Mouse (Mus musculus) macrophage (primary cell): ENCODE results near the gene Dlx4. TPM values are rescaled to one million over a fixed set of nuclear protein-coding genes. Genes with fewer than 3 reads are reported as not detected.

Source experiments
- H3K27ac ChIP-seq: fragments of 350-480 bp; formaldehyde crosslinking; 2 replicates; pipeline ENCODE4 v1.9.0; 2021
- H3K36me3 ChIP-seq: fragments of 350-480 bp; formaldehyde crosslinking; 2 replicates; pipeline ENCODE4 v1.9.0; 2021; ENCODE audit errors: inconsistent target
- H3K4me3 ChIP-seq: fragments of 350-480 bp; formaldehyde crosslinking; 2 replicates; pipeline ENCODE4 v1.9.0; 2021; ENCODE audit errors: inconsistent target
- H3K79me2 ChIP-seq: fragments of 350-480 bp; formaldehyde crosslinking; 2 replicates; pipeline ENCODE4 v1.9.0; 2021; ENCODE audit errors: inconsistent target
- WGBS: methylation state at CpG from one replicate; pipeline ENCODE4 v1.1.7; 2026; ENCODE audit warnings: inconsistent platforms; ENCODE audit not compliant: missing documents; 5-methylcytosine and 5-hydroxymethylcytosine counted together
- polyA plus RNA-seq: library from polyadenylated mRNA; stranded (reverse); fragments of 250-400 nt; gene quantifications from 3 replicates; pipeline ENCODE4 v1.2.4, GENCODE M21; 2018; ENCODE audit warnings: inconsistent platforms

The Dlx4 gene
- polyA plus RNA-seq, 1 experiment from 2014 or later, result not detected

DNA sequence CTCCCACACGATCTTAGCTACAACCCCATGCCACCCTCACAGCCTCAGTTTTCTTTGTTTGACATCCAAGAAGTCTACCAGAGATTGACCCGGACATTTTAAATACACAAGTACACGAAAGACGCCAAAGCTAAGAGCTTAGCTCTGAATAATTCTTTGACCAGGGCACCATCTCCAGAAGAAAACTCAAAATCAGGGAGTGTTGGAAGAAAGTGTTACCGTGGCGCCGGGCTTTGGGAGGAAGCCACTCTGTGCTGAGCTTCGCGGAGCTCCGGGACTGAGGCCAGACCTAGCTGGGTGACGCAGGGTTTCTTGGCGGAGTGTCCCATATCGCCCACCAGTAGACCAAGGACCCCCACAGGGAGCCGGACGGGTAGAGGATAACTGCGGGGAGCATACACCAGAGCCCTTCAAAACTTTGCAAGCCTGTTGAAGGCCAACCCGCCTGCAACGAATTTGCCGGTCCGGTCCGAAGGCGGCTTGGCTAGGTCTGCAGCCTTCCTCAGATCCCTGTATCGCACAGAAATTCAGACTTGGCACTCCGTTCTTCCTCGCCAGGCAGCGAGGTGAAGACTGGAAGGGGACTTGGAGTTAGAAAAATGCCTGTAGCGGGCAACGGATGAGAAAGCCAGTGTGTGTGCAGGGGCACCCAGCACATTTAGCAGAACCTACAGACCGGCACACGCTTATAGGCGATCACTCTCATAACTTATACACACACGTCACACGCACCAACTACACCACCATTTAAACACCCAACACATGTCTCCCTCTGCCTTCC is 4.4 kb upstream of the Dlx4 start:
- H3K36me3 ChIP-seq, result no peaks in the 10 kb centered on the region
- H3K79me2 ChIP-seq, result no peaks in the 10 kb centered on the region
- 9% methylated on average over 33 of the region's 33 CpGs for WGBS
- H3K4me3 ChIP-seq, result no peak overlapping the region
- H3K27ac ChIP-seq, result no peak overlapping the region

DNA sequence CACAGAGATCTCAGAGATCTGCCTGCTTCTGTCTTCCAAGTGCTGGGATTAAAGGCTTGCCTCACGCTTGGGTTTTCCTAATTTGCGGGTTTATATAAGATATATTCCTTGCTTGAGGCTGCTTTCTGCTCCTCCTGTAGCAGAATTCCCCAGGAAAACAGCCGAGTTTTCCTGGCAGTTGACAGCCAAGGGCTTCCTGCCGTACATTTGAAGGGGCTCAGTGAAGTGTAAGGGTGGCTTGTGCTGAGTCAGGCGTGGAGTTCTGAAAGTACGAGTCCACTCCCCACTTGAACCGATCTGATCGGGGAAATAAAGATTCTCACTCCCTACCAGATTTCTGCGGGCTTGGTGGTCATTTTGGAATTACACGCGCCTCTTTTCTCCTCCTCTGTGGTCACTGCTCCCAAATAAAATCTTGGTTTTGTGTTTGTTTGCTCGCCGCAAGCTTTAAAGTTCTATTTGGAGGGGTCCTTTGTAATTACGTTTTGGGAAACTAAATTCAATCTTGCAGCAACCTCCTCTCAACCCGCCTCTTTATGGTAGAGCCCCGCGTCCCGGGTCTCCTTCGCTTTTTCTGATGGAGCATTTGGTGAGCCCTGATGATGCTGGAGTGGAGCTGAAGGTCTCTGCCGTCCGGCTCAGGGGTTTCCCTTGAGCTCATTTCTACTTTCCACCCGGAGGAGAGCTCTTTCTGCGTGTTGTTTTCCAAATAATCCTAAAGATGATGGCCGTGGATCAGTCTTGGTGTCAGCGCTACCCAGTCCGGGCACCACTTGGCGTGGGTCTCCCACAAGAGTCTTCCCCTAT is 3.6 kb upstream of the Dlx4 start:
- no peaks in the 10 kb centered on the region for H3K36me3 ChIP-seq
- H3K27ac ChIP-seq, result no peak overlapping the region
- H3K79me2 ChIP-seq, result no peaks in the 10 kb centered on the region
- 11% methylated on average over 27 of the region's 27 CpGs for WGBS
- no peak overlapping the region for H3K4me3 ChIP-seq

DNA sequence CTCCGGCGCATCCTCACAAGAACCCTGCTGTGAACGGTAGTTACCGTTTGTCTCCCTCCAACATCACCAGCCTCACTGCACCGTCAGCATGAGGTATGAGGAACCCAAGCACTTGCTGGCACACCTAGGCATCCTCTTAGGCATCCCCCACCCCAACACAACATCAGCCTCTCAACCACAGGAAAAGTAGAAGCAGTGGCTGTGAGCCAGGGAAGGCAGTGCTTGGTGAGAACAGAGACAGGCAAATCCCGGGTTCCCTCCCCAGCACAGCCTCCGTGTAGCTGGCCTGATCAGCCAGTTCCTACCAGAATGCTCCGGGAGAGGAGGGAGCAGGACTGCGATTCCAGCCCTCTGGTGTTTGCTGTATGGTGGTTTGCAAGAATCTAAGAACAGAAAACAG is 2.7 kb upstream of the Dlx4 start:
- Histone ChIP-seq H3K27ac (no peak overlapping the region), H3K79me2 (no peaks in the 10 kb centered on the region), H3K4me3 (no peak overlapping the region), H3K36me3 (no peaks in the 10 kb centered on the region)
- 14% methylated on average over 9 of the region's 9 CpGs for WGBS

DNA sequence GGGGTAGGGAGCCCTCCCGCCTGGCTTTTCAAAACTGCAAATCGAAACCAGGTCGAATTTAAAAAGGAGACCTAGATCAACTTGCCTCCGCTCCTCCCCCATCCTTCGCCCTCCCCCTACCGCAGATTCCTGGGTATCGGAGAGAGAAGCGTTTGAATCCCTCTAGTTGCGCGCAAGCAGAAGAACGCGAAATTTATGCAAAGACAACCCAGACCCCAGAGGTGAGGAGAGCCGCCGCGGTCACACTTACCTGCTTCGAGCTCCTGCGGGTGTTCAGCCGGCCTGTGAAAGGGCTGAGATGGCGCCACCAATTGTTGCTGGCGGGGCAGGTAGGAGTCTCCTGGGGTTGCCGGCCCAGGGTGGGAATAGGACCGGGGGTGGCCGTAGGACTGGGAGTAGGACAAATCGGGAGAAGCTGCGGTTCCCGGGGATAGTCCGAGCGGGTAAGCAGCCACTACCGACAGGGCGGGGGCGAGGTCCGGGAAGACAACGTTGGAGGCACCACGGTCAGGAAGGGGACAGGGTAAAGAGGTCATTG is 1.0 kb downstream of the Dlx4 start:
- no peak overlapping the region for H3K4me3 ChIP-seq
- 1% methylated on average over 34 of the region's 34 CpGs for WGBS
- H3K79me2 ChIP-seq, result no peaks in the 10 kb centered on the region
- no peak overlapping the region for H3K27ac ChIP-seq
- H3K36me3 ChIP-seq, result no peaks in the 10 kb centered on the region

DNA sequence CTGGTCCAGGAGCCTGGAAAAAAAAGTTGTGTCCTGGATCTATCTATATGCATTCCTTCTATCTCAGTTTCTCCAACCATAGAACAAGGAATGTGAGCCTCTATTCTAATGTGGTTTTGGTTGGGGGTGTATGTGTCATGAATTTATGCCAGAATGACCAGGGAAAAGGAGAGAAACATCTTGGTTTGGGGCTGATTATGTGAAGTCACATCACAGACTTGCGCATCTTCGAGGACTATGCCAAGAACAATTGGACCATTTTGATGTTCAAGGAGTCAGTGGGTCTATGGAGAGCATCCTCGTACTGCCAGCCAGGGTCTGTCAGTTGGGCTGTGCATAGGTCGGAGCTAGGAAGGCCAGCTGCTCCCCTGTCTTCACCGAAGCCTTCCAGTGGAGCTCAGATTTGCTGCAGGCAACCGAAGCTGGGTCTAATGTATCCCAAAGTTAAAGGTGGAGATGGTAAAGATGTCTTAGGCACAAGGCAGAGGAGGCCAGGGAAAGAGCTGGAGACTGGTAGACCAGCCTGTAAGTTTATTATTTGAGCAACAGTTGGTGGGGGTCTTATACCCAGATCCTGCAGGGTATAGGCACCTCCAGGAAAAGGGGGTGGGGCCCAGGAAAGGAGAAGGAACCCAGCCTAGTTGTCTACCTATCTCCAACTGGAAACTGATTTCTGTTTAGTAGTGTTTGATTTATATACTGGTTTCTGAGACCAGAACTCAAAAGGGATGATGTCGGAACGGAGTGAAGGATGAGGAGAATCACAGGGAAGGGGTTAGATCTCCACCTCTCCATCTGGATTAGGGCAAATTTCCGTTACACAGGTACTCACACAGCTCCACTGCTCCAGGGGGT is 1.7 kb downstream of the Dlx4 start:
- no peak overlapping the region for H3K27ac ChIP-seq
- WGBS, result 24% methylated on average over 9 of the region's 9 CpGs
- no peaks in the 10 kb centered on the region for H3K79me2 ChIP-seq
- H3K36me3 ChIP-seq, result no peaks in the 10 kb centered on the region
- H3K4me3 ChIP-seq, result no peak overlapping the region

DNA sequence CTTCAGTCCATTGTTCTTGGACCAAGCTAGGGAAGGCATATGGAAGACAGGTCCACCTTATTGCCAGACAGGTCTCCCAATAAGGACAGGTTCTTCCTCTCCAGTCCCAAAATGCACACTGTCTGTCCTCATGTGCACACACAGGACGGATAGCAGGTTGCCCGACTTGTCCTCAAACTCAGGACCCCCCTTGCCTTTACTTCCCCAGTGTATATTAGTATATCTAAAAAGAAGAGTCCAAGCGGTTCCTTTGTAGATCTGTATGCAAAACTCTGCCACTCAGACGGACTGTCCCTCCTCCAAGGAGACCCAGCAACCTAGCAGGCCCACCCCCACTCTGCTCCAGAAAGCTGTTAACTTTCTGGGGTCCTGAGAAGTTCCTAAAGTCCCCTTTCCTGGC is 2.4 kb downstream of the Dlx4 start:
- Histone ChIP-seq H3K79me2 (no peaks in the 10 kb centered on the region), H3K36me3 (no peaks in the 10 kb centered on the region), H3K4me3 (no peak overlapping the region), H3K27ac (no peak overlapping the region)
- WGBS, result 23% methylated on average over 4 of the region's 4 CpGs

DNA sequence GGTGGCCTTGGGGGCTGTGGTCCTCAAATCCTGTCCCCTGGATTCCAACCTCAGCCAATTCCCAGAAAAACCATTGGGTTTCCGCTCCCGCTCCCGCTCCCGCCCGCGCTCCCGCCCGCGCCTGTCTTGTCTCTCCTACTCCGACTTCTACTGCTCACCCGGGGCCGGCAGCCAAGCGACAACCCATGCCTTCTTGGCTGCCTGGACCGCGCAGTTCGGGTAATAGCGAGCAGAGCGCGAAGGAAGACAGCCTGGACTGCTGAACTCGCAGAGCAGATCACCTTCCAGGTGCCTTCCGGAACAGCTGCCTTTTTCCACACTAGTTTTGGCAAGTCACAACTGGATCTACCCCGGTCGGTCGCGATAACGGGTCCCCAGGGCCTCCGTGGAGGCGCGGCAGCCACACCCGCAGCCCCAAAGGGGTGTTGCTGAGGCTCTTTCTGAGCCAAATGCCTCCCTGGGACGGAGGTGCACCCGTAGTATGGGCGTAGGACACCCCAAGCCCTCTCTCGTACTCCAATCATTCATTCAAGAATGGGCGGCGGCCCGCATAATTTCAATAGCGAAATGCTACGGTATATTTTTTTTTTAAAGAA is 3.0 kb downstream of the Dlx4 start:
- Histone ChIP-seq H3K79me2 (no peaks in the 10 kb centered on the region), H3K4me3 (no peak overlapping the region), H3K27ac (no peak overlapping the region), H3K36me3 (no peaks in the 10 kb centered on the region)
- WGBS, result 3% methylated on average over 39 of the region's 39 CpGs

DNA sequence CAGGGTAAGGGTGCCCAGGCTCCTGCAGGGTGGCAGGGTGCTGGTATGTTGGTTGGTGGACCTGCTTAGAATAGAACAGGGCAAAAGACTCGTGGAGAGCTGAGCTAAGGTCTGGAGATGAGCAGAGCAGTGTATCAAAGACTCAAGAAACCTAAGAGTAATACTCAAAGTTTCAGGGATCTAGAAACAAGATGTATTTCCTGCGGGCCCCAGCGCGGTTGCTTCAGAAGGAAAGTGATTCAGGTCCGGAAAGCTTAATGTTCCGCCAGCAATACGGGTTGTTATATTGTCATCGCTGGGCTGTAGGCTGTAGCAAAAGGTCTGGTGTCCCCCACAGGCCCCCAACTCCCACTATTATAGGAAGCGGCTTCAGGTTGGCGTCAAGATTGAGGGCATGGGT is 3.8 kb downstream of the Dlx4 start:
- Histone ChIP-seq H3K4me3 (no peak overlapping the region), H3K79me2 (no peaks in the 10 kb centered on the region), H3K27ac (no peak overlapping the region), H3K36me3 (no peaks in the 10 kb centered on the region)
- WGBS, result 2% methylated on average over 9 of the region's 10 CpGs

DNA sequence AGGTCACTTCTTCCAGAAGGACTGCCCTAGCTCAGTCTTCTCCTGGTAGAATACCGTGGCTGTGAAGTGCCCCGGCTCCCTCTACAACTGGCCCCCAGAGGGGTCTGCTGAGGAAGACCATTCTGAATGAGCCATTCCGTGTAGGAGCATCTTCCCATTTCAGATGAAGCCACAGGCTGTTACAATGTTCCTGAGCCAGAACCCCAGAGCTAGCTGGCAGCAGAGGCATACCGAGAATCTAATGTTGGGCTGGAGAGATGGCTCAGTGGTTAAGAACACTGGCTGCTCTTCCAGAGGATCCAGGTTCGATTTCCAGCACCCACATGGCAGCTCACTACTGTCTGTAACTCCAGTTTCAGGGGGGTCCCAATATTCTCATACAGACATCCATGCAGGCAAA is 6.2 kb downstream of the Dlx4 start:
- Histone ChIP-seq H3K36me3 (no peaks in the 10 kb centered on the region), H3K4me3 (no peak overlapping the region), H3K79me2 (no peaks in the 10 kb centered on the region), H3K27ac (no peak overlapping the region)
- 73% methylated on average over 5 of the region's 5 CpGs for WGBS

DNA sequence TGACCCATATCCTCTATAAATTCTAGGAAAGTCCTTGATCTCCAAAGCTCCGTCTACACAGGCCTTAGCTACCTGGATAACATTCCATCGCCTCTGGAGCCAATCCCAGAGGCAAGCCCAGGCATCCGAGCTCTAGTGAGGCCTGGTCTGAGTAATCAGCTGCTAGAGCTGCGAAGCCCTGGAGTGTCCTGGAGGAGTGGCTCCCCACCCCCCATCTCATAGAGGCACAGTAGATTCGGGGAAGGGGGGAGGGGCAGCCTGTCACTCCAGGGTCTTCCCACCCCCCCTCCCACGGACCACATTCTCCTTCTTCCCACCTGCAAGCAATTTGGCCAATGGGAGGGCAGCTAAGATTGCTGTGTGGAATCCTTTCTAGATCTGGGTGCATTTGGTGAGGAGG is 8.8 kb downstream of the Dlx4 start:
- WGBS, result 79% methylated on average over 6 of the region's 6 CpGs
- Histone ChIP-seq H3K27ac (no peak overlapping the region), H3K79me2 (no peaks in the 10 kb centered on the region), H3K36me3 (no peaks in the 10 kb centered on the region), H3K4me3 (no peak overlapping the region)

DNA sequence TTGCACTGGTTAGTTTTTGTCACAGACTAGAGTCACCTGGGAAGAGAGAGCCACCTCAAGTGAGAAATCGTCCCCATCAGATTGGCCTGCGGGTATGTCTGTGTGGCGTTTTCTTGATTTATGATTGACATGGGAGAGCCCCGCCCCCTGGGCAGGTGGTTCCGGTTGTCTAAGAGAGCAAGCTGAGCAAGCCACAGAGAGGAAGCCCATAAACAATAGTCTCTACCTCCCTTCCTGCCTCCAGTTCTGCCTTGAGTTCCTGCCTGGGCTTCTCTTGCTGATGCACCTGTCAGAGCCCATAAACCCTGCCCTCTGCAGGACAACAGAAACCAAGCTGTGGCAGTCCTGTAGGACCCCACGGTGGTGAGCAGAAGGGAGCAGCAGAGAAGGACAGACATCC is 12.7 kb downstream of the Dlx4 start:
- 1% methylated on average over 6 of the region's 6 CpGs for WGBS
- no peaks in the 10 kb centered on the region for H3K79me2 ChIP-seq
- no peaks in the 10 kb centered on the region for H3K36me3 ChIP-seq
- H3K4me3 ChIP-seq, result no peak overlapping the region
- no peak overlapping the region for H3K27ac ChIP-seq

DNA sequence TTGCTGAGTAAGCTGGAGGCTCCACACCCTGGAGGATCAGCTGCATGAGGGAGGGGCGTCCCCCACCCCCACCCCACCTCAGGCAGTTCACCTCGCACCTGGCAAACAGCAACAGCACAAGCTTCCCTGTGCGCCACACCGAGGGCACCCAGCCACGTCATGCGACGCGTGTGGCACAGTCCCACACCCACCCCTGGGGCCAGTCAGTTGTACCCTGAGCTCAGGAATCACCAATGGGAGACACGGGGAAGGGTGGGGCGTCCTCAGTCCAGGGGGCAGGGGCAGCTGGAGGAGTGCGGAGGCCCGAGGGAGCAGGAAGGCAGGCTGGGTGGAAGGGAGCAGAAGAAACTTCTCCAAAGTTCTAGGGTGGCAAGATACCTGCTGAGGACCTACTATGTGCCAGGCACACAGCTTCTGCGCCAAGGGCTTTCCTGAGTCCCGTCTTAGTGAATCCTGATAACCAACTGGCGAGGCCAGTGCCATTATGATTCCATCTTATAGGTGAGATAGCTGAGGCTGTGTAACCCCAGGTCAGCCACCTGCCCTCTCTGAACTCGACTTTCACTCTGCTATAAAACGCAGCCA is 15.3 kb downstream of the Dlx4 start:
- Histone ChIP-seq H3K36me3 (no peaks in the 10 kb centered on the region), H3K27ac (no peak overlapping the region), H3K79me2 (no peaks in the 10 kb centered on the region), H3K4me3 (no peak overlapping the region)
- WGBS, result 90% methylated on average over 16 of the region's 17 CpGs

DNA sequence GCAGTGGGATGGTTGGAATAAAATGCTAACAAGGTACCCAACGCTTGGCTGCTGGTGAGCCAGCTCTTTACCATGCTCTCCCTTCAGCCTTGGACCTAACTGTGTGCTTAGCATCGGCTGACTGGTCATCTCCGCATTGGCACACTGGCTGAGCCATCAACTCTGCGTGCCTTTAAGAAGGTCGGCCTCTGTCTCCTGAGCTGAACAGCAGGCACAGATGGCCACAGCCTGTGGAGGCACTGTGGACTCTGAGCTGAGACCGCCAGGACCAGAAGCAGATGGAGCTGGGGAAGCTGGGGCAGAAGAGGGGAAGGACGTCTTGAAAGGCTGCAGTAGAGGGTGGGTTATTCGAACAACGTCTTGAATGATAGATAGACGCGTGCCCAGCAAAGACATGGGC is 17.7 kb downstream of the Dlx4 start:
- Histone ChIP-seq H3K27ac (no peak overlapping the region), H3K36me3 (no peaks in the 10 kb centered on the region), H3K4me3 (no peak overlapping the region), H3K79me2 (no peaks in the 10 kb centered on the region)
- WGBS, result 66% methylated on average over 11 of the region's 11 CpGs
